Mouse (Mus musculus) cerebellum, adult 2 months (tissue): ENCODE results near the gene Serpina9. TPM values are rescaled to one million over a fixed set of nuclear protein-coding genes. Genes with fewer than 3 reads are reported as not detected.

Experiments used
- DNase-seq, 2 experiments: peaks; one replicate each; pipeline ENCODE4 v3.0.0; 2021
- H3K27ac ChIP-seq: fragments of 200-500 bp; 2 replicates; pipeline ENCODE4 v1.5.1; 2012; ENCODE audit warnings: low read length, control low read depth, inconsistent platforms; ENCODE audit not compliant: insufficient read depth
- H3K27me3 ChIP-seq: fragments of 200-500 bp; 2 replicates; pipeline ENCODE4 v1.6.1; 2012; ENCODE audit warnings: inconsistent platforms, mild to moderate bottlenecking, low read length, moderate library complexity; ENCODE audit not compliant: control insufficient read depth, insufficient read depth
- H3K4me1 ChIP-seq: fragments of 200-500 bp; 2 replicates; pipeline ENCODE4 v1.6.1; 2011; ENCODE audit warnings: low read length; ENCODE audit not compliant: control insufficient read depth, insufficient read depth
- H3K4me3 ChIP-seq: fragments of 200-500 bp; replicated peaks from 2 replicates; pipeline ENCODE3; 2011; ENCODE audit warnings: mild to moderate bottlenecking, low read depth, low read length, control low read depth; ENCODE audit not compliant: insufficient read depth
- CTCF ChIP-seq: fragments of 200-500 bp; IDR thresholded peaks from 2 replicates; pipeline ENCODE4 v1.5.1; 2011; ENCODE audit warnings: low read depth, mild to moderate bottlenecking, control low read depth, low read length, moderate library complexity, borderline replicate concordance; ENCODE audit not compliant: insufficient read depth
- POLR2A ChIP-seq: fragments of 200-500 bp; IDR thresholded peaks from 2 replicates; pipeline ENCODE4 v1.6.1; 2011; ENCODE audit warnings: low read length, control low read depth, borderline replicate concordance; ENCODE audit not compliant: insufficient read depth
- WGBS: fragments of 180-500 bp; shearing (Covaris S2); methylation state at CpG from one replicate; pipeline ENCODE4 v1.1.7; 2018; 5-methylcytosine and 5-hydroxymethylcytosine counted together
- polyA plus RNA-seq: library from polyadenylated mRNA; depleted of rRNA; stranded (reverse); fragments of >200 nt; gene quantifications from 2 replicates; pipeline ENCODE4 v1.2.3, GENCODE M21; 2012

Gene Serpina9
- polyA plus RNA-seq, 1 experiment: 1.8 TPM

- H3K27ac ChIP-seq: no peak overlapping the region
- TF ChIP-seq POLR2A (no peak), CTCF (no peak)
- DNase-seq: no peak
- H3K4me1 ChIP-seq: no peaks in the 10 kb centered on the region
- H3K27me3 ChIP-seq: no peaks in the 10 kb centered on the region
- 66% methylated on average over 14 of the region's 14 CpGs for WGBS
- H3K4me3 ChIP-seq: no peak overlapping the region
Observed at GRCm38 (mm10) chr12:103988754-103989513, 24.6 kb downstream of the Serpina9 start.

DNA sequence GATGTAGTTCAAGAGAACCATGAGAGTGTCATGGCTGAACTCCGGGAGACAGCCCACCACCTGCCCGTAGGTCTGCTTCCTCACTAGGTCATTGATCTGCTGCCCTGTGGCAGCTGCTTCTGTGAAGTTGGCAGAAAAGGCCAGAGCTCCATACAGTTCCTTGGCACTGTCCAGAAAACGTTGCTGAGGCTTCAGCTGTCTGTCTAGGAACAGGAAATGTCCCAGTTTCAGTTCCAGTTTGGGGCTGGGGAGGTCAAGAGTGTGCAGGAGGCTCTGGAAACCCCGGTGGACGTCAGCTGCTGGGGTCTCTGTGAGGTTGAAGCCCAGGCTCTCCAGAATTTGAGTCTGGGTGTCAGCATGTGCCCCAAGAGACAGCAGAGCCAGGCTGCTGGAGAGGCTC, 27.7 kb downstream of the Serpina9 start:
- no peak overlapping the region for H3K27ac ChIP-seq
- 14% methylated on average over 5 of the region's 5 CpGs for WGBS
- TF ChIP-seq POLR2A (no peak), CTCF (no peak)
- no peaks in the 10 kb centered on the region for H3K4me1 ChIP-seq
- no peak overlapping the region for H3K4me3 ChIP-seq
- no peaks in the 10 kb centered on the region for H3K27me3 ChIP-seq
- DNase-seq: no peak

GRCm38 (mm10) chr12:103984935-103985334, 28.6 kb downstream of the Serpina9 start:
- TF ChIP-seq POLR2A (no peak), CTCF (no peak)
- WGBS: 53% methylated on average over 4 of the region's 4 CpGs
- Histone ChIP-seq H3K4me3 (no peak overlapping the region), H3K27ac (no peak overlapping the region), H3K27me3 (no peaks in the 10 kb centered on the region), H3K4me1 (no peaks in the 10 kb centered on the region)
- DNase-seq: peak; percentile 7 to 23

DNA sequence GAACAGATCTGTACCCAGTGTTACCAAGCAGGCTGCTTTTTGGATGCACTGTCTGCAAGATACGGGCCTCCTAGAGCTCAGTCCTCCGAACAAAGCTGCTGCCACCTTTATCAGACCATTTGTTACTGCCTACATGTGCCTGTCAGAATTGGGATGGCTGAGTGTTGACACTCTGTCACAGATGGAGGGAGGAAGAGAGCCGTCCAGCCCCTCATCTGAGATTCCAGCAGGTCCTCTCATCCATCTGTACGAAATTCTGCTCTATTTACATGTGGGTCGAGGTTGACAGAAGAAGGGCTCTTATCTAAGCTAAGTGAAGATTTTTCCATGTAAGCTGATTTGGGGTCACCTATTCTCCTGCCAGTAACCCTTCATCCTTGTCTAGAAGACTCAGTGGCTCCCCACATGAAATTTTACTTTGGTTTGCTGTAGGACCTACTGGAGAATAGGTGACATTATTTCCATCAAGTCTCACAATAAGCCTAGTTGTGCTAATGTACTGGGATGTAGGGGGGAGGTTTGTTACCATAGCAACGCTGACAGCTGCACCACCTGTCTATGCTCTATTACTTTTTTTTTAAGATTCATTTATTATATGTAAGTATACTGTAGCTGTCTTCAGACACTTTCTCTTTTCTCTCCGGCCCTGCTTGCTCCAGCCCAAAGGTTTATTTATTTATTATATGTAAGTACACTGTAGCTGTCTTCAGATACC, 31.8 kb downstream of the Serpina9 start:
- H3K27me3 ChIP-seq: no peaks in the 10 kb centered on the region
- TF ChIP-seq CTCF: no peak
- TF ChIP-seq POLR2A: no peak
- H3K4me1 ChIP-seq: no peaks in the 10 kb centered on the region
- WGBS: 70% methylated on average over 7 of the region's 7 CpGs
- H3K27ac ChIP-seq: no peak overlapping the region
- no peak overlapping the region for H3K4me3 ChIP-seq
- DNase-seq: no peak

- H3K4me3 ChIP-seq: no peak overlapping the region
- 85% methylated on average over 10 of the region's 10 CpGs for WGBS
- no peaks in the 10 kb centered on the region for H3K4me1 ChIP-seq
- no peak overlapping the region for H3K27ac ChIP-seq
- DNase-seq: no peak
- no peak for TF ChIP-seq CTCF
- TF ChIP-seq POLR2A: no peak
- H3K27me3 ChIP-seq: no peaks in the 10 kb centered on the region
Observed at GRCm38 (mm10) chr12:103978294-103978693, 35.3 kb downstream of the Serpina9 start.

GRCm38 (mm10) chr12:103977846-103978245, 35.7 kb downstream of the Serpina9 start:
- TF ChIP-seq CTCF (peak; percentile 46), POLR2A (no peak)
- Histone ChIP-seq H3K4me3 (no peak overlapping the region), H3K4me1 (no peaks in the 10 kb centered on the region), H3K27me3 (no peaks in the 10 kb centered on the region), H3K27ac (no peak overlapping the region)
- 31% methylated on average over 5 of the region's 5 CpGs for WGBS
- DNase-seq: no peak

GRCm38 (mm10) chr12:103977060-103977459, 36.5 kb downstream of the Serpina9 start:
- TF ChIP-seq CTCF: no peak
- no peak overlapping the region for H3K4me3 ChIP-seq
- WGBS: 33% methylated on average over 3 of the region's 3 CpGs

DNA sequence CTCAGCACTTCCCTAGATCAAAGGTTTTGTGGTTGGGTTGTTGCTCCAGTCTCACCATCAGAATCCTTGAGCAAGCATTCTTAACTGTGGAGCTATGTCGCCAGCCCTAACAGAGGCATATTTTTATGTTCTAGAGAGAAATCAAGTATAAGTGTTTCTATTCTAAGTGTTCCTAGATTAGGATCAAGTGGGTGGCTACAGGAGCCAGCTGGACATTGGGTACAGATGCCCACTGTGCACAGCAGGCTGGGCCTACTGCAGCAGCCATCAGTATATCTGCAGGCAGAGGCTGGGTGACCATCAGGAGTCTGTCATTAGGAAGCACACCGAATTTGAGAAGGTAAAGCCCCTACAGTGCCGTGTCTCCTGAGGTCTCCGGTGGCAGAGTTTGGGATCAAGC, 42.5 kb downstream of the Serpina9 start:
- DNase-seq: no peak
- no peak overlapping the region for H3K4me3 ChIP-seq
- no peaks in the 10 kb centered on the region for H3K4me1 ChIP-seq
- TF ChIP-seq POLR2A (no peak), CTCF (no peak)
- no peaks in the 10 kb centered on the region for H3K27me3 ChIP-seq
- 66% methylated on average over 4 of the region's 4 CpGs for WGBS
- H3K27ac ChIP-seq: no peak overlapping the region

More at GRCm38 (mm10) chr12:103977060-103977459, 36.5 kb downstream of the Serpina9 start:
- no peak overlapping the region for H3K27ac ChIP-seq
- no peaks in the 10 kb centered on the region for H3K4me1 ChIP-seq
- H3K27me3 ChIP-seq: no peaks in the 10 kb centered on the region
- no peak for DNase-seq
